Mouse (Mus musculus): ENCODE results near the gene Gm17651. TPM values are rescaled to one million over a fixed set of nuclear protein-coding genes. Genes with fewer than 3 reads are reported as not detected.

Gene Gm17651
- polyA plus RNA-seq, 1 experiment, result not detected

DNA sequence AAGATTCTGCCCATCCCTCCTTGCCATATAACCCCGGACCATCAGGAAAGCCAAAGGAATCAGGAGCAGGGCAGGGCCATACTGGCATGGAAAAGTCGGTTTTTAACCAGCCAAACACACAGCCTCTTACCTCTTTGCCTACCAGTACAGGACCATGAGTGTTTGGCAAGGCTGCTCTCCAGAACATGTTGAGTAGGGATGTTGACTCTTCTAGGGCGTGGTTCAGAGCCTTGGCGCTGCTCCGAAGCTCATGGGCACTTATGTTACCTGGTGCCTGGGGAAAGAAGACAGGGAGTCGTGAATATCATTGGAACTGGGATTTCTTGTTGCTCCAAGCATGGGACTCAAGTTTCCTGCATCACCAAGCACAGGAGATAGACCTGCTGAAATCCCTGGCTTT is 19.3 kb upstream of the Gm17651 start:
- DNase-seq (ENCODE audit: low read depth), result no peak
- no peak for TF ChIP-seq CTCF (IDR thresholded peaks at IDR 0.05; ENCODE audit: borderline replicate concordance, extremely low read depth, insufficient read depth, insufficient read length)
- no peak for TF ChIP-seq POLR2A (IDR thresholded peaks at IDR 0.05; ENCODE audit: borderline replicate concordance, extremely low read depth, insufficient read depth, insufficient read length, poor library complexity, severe bottlenecking)

DNA sequence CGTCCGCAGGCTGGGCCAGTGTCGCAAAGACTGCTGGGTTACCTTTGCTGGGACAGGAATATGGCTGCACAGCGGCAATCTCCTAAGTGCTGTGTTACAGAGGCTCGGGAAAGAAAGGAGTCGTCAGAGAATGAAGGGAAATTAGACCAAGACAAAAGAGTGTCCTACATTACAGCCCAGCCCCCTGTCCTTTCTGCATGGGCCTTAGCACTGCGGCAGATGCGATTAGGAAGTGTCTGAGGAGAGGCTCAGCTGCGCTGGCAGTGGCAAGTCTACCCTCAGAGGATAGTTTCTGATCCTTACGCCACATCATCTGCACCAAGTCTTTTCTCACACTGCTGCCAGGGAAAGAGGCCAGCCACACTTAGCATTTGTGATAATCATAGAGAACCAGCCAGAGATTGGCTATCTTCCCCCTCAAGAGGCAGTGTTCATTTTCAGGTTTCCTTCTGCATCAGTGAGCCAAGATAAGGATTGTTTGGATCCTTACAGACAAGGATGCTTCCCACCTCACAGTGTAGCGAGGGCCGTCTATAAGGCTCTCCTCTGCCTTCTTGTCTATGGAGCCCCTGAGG is 17.0 kb upstream of the Gm17651 start:
- DNase-seq (ENCODE audit: low read depth), result peak; percentile 55
- TF ChIP-seq CTCF (IDR thresholded peaks at IDR 0.05; ENCODE audit: borderline replicate concordance, extremely low read depth, insufficient read depth, insufficient read length) (no peak), POLR2A (IDR thresholded peaks at IDR 0.05; ENCODE audit: borderline replicate concordance, extremely low read depth, insufficient read depth, insufficient read length, poor library complexity, severe bottlenecking) (no peak)

DNA sequence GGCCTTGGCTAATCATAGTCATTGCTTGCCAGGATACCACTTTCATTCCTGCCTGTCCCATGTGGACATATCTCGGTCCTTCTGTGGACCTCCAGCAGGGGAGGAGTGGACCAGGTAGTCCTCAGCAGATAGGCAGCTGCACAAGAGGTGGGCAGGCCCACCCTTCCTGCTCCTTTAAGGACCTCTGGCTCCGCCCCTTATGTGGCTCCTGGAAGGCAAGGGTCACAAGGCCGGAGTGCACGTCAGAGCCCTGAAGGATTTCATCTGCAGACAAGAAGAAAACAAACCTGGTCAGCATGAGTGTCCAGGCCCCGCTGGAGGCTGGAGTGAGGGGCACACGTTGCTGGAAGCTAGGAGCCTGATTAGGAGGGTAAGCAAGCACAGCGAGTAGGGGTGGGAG is 16.1 kb upstream of the Gm17651 start:
- no peak for TF ChIP-seq CTCF (IDR thresholded peaks at IDR 0.05; ENCODE audit: borderline replicate concordance, extremely low read depth, insufficient read depth, insufficient read length)

DNA sequence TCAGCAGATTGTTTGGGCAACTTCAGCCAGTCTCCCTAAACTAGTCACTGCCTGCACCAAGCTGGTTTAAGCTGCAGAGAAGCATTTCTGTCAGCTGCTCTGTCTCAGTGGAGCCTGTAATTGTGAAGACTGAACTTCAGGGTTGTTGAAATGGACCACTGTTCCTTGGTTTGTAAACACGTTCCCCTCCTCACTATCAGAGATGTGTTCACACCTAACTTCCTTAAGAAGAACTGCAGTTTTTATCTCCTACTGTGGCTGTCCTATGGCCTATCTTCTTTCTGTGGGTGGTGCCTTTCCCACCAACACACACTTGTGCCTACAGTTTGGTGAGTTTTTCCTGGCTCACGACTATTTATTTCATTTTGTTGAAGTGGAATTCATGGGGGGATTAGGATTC is 14.8 kb upstream of the Gm17651 start:
- DNase-seq (ENCODE audit: low read depth), result no peak

More for the DNA sequence above, 16.1 kb upstream of the Gm17651 start:
- DNase-seq (ENCODE audit: low read depth), result no peak

DNA sequence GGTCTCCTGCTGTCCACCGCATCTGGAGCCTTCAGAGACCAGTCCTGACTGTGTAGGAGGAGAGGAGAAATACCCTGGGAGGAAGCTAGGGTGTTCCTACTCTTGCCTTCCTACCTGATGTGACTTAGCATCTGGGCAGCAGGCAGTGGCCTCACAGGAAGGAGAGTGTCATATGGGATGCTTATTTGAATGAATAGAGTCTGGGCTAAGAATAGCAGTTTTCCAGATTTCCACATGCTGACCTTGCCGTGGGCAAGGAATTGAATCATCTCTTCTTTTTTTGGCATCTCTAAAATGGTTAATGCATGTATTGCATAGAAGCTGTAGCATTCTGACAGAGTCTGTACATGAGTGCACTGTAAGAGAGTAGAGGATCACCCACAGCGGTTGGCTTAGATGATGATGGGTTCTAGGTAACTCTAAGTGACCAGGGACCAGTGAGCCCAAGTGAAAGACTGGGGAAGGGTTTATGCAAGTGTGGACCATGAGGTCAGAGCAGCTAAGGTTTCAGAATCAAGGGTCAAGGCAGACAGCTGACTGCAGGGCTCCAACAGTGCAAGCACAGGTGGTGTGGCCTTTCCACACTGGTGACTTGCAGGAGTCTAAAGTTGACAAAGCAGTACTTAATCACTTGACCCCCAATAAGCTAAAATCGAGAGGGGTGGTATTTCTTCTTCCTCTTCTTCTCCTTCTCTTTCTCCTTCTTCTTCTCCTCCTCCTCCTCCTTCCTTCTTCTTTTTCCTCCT is 12.1 kb upstream of the Gm17651 start:
- no peak for DNase-seq (ENCODE audit: low read depth)
- no peak for TF ChIP-seq POLR2A (IDR thresholded peaks at IDR 0.05; ENCODE audit: borderline replicate concordance, extremely low read depth, insufficient read depth, insufficient read length, poor library complexity, severe bottlenecking)
- no peak for TF ChIP-seq CTCF (IDR thresholded peaks at IDR 0.05; ENCODE audit: borderline replicate concordance, extremely low read depth, insufficient read depth, insufficient read length)

More for the DNA sequence above, 14.8 kb upstream of the Gm17651 start:
- TF ChIP-seq CTCF (IDR thresholded peaks at IDR 0.05; ENCODE audit: borderline replicate concordance, extremely low read depth, insufficient read depth, insufficient read length), result no peak
- no peak for TF ChIP-seq POLR2A (IDR thresholded peaks at IDR 0.05; ENCODE audit: borderline replicate concordance, extremely low read depth, insufficient read depth, insufficient read length, poor library complexity, severe bottlenecking)

DNA sequence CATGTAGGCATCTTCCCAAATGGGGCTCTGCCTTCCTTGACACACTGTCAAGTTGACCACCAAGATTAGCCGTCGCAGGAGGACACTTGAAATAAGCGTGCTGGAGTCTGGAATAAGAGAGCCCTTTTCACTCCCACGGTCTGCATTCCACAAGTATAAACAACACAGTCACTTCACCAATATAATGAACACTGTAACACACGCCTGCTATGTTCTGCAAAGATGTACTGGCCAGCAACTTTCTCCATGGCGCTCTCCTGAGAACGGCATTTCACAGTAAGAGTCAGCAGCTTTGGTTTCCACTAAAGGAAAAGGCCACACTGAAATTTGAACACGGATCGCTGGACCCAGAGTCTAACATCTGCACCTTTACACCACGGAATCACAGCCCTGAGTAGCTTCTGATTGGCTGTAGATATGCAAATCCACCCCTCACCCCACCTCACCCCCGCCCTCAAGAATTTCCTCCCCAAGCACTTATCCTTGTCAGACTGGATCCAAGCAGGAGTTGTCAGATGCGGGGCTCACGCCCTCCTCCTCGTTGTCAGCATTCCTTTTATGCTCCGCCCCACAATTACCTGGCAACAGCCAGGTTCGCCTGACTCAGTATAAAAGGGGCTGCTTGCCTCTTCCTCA is 9.2 kb upstream of the Gm17651 start:
- TF ChIP-seq CTCF (IDR thresholded peaks at IDR 0.05; ENCODE audit: borderline replicate concordance, extremely low read depth, insufficient read depth, insufficient read length), result no peak
- no peak for TF ChIP-seq POLR2A (IDR thresholded peaks at IDR 0.05; ENCODE audit: borderline replicate concordance, extremely low read depth, insufficient read depth, insufficient read length, poor library complexity, severe bottlenecking)
- DNase-seq (ENCODE audit: low read depth), result peak; percentile 40

DNA sequence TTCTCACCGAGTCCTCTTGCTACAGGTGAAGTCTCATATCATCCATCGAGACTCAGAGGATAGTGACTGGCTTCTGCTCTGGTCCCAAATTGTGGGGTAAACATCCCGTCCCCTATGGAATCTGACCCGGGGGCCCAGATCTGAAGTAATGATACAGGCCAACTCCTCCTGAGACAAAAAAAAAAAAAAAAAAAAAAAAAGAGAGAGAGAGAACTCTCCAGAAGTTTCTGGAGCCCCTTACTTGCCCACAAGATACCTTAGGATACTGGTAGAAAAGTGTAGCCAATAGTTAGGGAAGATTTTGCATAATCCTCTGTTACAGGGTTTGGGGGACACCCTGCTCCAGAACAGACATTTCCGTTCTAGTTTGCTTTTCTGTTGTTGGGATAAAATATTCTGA is 8.1 kb upstream of the Gm17651 start:
- TF ChIP-seq POLR2A (IDR thresholded peaks at IDR 0.05; ENCODE audit: borderline replicate concordance, extremely low read depth, insufficient read depth, insufficient read length, poor library complexity, severe bottlenecking) (no peak), CTCF (IDR thresholded peaks at IDR 0.05; ENCODE audit: borderline replicate concordance, extremely low read depth, insufficient read depth, insufficient read length) (no peak)
- DNase-seq (ENCODE audit: low read depth), result no peak

DNA sequence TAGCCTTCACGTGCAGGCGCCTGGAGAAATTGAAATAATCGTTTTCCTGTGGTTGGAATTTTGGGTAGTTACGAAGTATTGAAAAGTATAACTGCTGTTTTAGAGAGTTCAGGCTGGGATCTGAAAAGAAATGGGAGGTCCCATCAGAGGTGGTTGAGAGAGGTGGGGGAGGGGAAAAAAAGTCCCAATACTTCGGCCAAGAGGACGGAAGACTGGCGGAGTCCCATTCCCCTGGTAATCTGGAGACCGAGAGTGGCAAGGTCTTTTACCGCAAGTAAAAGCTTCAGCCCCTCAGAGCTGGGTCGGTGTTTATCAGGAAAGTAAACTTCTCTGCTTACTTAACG is 7.6 kb upstream of the Gm17651 start:
- no peak for DNase-seq (ENCODE audit: low read depth)
- no peak for TF ChIP-seq CTCF (IDR thresholded peaks at IDR 0.05; ENCODE audit: borderline replicate concordance, extremely low read depth, insufficient read depth, insufficient read length)
- no peak for TF ChIP-seq POLR2A (IDR thresholded peaks at IDR 0.05; ENCODE audit: borderline replicate concordance, extremely low read depth, insufficient read depth, insufficient read length, poor library complexity, severe bottlenecking)

DNA sequence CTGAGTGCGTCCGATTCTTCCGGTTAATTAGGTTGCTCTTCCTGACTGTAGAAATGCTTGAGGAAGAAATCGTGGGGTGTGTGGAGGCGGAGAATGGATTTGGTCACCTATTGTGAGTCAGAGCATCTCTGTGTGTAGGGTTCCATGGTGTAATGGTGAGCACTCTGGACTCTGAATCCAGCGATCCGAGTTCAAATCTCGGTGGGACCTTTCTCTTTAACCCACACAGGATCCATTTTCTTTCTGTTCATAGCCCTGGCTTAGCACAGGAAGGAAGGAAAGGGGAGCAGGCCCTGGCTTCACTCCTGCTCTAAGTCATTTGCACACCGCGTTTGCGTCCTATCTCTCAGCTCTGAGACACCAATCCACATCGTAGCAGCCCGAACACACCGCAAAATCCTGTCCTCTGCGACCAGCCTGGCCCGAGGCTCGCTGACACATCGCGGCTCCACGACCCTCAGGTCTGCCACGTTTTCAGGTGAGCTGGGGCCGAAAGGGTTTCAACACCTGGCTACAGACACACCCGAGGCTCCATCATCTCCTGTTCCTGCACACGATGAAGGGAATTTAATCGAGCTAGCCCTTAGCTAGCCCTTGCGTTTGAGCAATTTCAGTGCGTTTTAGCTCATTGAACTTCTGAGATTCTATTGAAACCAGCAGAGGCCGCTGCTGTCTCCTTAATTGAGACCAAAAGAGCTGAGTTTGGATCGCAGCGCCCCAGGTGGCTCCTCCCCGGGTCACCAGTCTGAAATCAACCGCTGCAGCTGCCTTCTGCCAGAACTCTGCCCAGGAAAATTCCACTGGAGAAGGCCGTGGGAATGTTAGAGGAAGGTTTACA is 7.0 kb upstream of the Gm17651 start:
- peak; percentile 83 for DNase-seq (ENCODE audit: low read depth)
- TF ChIP-seq CTCF (IDR thresholded peaks at IDR 0.05; ENCODE audit: borderline replicate concordance, extremely low read depth, insufficient read depth, insufficient read length) (peak; percentile 71), POLR2A (IDR thresholded peaks at IDR 0.05; ENCODE audit: borderline replicate concordance, extremely low read depth, insufficient read depth, insufficient read length, poor library complexity, severe bottlenecking) (no peak)

DNA sequence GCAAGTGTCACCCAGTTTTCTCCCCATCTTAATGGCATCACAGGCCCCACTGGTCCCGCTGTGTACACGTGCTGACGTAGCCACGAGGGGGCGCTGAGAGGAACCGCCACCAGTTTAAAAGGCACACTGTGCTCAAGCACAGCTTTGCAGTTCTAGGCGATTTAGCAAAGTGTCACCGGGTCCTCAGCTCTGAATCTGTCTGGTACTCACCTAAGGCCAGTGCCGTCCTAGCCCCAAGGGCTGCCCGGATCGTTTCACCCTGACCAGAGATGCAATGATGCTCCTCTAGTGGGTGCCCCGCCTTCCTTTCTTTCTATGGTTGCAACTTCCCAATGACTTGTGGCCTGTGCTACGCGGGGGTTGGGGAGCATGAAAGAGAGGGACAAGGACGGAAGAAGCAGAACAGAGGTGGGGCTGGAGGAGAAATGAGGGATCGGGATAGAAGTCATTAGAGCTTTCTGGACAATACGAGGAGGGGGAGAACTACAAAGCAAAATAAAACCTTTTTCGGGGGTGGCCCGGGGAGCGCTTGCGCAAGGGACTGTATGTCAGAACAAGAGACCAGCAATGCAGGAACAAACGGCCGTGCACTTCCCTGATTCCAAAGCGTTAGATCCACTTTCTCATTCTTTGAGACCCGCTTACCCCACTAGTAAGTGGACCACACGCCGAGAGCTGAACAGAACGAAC is 6.3 kb upstream of the Gm17651 start:
- TF ChIP-seq POLR2A (IDR thresholded peaks at IDR 0.05; ENCODE audit: borderline replicate concordance, extremely low read depth, insufficient read depth, insufficient read length, poor library complexity, severe bottlenecking) (no peak), CTCF (IDR thresholded peaks at IDR 0.05; ENCODE audit: borderline replicate concordance, extremely low read depth, insufficient read depth, insufficient read length) (peak; percentile 86)
- DNase-seq (ENCODE audit: low read depth), result peak; percentile 78

DNA sequence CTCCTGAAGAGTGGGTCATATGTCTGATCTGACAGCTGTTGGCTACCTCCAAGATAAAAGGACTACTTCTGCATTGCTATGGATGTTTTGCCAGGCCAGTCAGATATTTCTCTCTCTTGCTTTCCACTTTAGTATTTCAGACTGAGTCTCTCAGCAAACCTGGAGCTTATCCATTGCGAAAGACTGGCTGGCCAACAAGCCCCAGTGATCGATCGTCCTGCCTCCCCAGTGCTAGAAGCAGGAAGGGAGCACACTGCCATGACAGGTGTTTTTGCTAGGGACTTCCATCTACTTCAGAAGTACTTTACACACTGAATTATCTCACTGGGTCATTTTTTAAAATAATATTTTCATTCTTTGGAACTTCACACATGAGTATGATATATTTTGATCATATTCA is 3.9 kb upstream of the Gm17651 start:
- DNase-seq (ENCODE audit: low read depth), result no peak
- TF ChIP-seq CTCF (IDR thresholded peaks at IDR 0.05; ENCODE audit: borderline replicate concordance, extremely low read depth, insufficient read depth, insufficient read length), result no peak
- TF ChIP-seq POLR2A (IDR thresholded peaks at IDR 0.05; ENCODE audit: borderline replicate concordance, extremely low read depth, insufficient read depth, insufficient read length, poor library complexity, severe bottlenecking), result no peak
